Mouse (Mus musculus) spleen, adult 18-20 months (tissue): Measurements from ENCODE around the gene Il6ra.
"Not testable (repeated sequence)": the region's sequence is repeated elsewhere in the genome, so short reads cannot be mapped to it uniquely, and the experiment has no call there.

Experiments
- DNase-seq, 2 experiments: peaks; one replicate each; pipeline ENCODE4 v3.0.0; 2022; ENCODE audit warnings: mixed read lengths in 2 of 2

Gene Il6ra

GRCm38 (mm10) chr3:89874076-89874475 is 38.9 kb downstream of the Il6ra start:
- no peak for DNase-seq

DNA sequence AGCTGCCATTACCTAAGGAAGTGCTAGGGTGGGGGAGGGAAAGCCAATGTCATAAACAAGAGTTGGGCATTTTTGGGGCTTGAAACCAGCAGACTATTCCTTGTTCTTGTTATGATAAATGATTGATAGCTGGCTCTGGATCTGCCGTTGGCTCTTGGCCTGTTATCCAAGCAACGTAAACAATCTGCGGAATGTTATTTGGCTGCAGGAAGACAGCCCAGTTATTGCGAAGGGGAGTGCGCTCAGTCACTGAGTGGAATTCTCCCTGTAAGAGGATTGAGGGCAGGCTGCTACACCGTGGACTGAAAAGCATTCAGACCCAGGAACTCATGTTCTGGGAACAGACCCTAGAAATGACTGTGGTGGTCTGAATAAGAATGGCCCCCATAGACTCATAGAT is 40.3 kb downstream of the Il6ra start:
- no peak for DNase-seq

GRCm38 (mm10) chr3:89872209-89872608 is 40.8 kb downstream of the Il6ra start:
- peak in 1 of 2 experiments; percentile 49 for DNase-seq

DNA sequence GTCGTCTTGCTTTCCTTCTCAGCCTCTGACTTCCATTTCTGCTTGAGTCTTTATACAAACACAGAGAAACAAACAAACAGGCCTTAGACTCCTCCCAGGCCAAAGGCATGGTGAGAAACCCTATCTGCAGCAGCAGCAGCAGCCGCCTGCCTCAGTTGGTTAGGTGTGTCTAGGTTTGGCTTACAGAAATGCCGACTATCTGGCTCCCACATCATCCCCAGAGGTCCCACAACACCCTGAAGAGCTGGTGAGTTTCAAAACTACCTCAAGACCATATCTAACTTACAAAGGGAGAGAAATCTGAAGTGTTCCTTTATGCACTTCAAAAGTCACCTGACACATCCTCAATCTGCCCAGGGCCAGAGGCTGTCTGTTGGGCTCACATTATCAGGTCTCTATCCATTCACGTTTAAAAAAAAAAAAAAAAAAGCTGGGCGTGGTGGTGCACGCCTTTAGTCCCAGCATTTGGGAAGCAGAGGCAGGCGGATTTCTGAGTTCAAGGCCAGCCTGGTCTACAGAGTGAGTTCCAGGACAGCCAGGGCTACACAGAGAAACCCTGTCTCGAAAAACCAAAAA is 41.6 kb downstream of the Il6ra start:
- no peak for DNase-seq

- DNase-seq: no peak
Measured at GRCm38 (mm10) chr3:89870472-89871271, 42.3 kb downstream of the Il6ra start.

GRCm38 (mm10) chr3:89869556-89869955 is 43.4 kb downstream of the Il6ra start:
- DNase-seq: peak; percentile 35 to 46

- DNase-seq: no peak
Measured at GRCm38 (mm10) chr3:89868956-89869355, 44.0 kb downstream of the Il6ra start.

- DNase-seq: no peak
Measured at GRCm38 (mm10) chr3:89868357-89868756, 44.6 kb downstream of the Il6ra start.

DNA sequence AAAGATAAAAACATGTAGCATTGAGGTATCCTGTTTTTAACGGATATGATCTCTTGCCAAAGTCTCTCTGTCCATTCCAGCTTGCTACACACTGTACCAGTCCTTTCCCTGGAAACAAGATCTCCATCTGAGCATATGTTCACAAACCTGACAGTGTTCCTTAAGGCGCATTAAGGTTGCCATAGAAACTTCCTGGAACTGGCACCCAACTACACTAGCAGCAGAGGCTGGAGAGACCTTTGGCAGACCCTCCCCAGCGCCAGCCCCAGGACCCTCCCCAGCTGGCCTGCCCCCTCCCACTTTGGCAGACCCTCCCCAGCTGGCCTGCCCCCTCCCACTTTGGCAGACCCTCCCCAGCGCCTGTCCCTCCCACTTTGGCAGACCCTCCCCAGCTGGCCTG is 45.3 kb downstream of the Il6ra start:
- DNase-seq: no peak

- DNase-seq: no peak
Measured at GRCm38 (mm10) chr3:89865764-89866163, 47.2 kb downstream of the Il6ra start.

DNA sequence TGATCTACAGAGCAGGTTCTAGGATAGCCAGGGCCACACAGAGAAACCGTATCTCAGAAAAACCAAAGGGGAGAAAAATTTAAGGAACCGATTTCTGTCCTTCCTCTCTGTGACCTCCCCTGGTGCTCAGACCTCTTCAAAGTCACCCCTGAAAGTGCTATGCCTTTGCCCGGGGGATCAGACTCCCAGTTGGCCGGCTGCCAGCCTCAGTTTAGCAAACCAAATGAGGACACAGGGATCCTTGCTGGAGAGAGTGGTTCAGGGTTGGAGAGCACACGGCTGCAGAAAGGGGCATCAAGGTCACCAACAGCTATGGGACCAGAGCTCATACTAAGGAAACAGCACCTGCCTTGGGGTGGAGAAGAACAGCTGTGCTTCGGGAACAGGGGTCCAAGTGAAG is 48.0 kb downstream of the Il6ra start:
- no peak for DNase-seq

GRCm38 (mm10) chr3:89863716-89864509 is 49.1 kb downstream of the Il6ra start:
- DNase-seq: no peak

- DNase-seq: not testable (repeated sequence)
Measured at GRCm38 (mm10) chr3:89863276-89863675, 49.7 kb downstream of the Il6ra start.

GRCm38 (mm10) chr3:89862182-89862761 is 50.7 kb downstream of the Il6ra start:
- no peak for DNase-seq

DNA sequence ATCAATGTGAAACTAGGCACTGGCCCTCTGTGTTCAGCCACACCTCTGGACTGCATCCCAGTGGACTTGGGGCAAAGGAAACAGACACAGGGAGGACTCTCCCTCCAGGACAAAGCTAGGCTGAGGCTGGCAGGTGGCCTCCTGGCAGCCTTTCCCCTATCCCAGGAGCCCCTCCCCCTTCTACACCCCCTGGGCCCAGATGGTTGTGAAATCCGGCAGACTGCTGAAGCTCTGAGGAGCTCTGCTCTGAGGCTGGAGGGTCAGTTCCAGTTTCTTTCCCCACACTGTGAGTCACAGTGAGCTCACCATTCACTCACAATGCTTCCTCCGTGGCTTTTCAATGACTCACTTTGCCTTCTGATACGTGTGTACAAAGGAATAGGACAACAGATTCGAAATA is 51.9 kb downstream of the Il6ra start:
- no peak for DNase-seq

GRCm38 (mm10) chr3:89860343-89860742 is 52.7 kb downstream of the Il6ra start:
- no peak for DNase-seq

GRCm38 (mm10) chr3:89859936-89860335 is 53.1 kb downstream of the Il6ra start:
- DNase-seq: no peak

- no peak for DNase-seq
Measured at GRCm38 (mm10) chr3:89858888-89859287, 54.1 kb downstream of the Il6ra start.

DNA sequence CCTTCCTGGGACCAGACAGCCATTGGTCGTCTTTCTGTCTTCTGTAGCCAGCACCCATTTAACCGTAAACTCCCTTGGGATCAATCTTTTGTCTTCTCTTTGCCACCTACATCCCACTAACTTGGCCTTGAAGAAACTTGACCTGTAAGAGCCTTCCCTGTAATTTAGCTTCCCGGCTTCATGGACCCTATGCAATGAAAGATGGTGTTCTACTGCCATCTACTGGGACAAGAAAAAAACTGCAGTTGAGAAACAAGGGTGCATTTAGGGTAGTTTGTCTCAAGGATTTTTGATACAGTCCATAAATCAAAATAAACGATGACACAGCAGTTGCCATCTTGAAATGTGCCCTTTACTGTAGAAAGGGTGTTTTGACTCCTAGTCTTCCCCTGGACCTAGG is 54.9 kb downstream of the Il6ra start:
- no peak for DNase-seq

GRCm38 (mm10) chr3:89857353-89857752 is 55.6 kb downstream of the Il6ra start:
- DNase-seq: no peak

DNA sequence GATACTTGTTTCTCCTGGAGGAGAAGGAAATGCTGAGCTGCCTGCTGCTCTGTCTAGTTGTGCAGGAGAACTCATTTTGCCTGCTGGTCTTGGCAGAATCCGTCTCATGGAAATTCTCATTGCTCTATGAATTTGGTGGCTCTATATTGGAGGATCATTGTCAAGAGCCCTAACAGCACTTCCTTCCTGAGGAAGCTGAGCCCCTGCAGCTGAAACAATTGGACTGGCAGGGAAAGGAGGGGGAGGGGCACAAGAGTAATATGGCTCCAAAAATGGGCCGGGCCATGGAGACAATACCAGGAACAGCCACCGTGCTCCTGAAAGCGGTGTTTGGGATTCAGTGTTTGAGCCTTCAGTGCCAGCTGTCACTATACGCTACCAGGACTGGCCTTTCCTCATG is 59.2 kb downstream of the Il6ra start:
- no peak for DNase-seq

DNA sequence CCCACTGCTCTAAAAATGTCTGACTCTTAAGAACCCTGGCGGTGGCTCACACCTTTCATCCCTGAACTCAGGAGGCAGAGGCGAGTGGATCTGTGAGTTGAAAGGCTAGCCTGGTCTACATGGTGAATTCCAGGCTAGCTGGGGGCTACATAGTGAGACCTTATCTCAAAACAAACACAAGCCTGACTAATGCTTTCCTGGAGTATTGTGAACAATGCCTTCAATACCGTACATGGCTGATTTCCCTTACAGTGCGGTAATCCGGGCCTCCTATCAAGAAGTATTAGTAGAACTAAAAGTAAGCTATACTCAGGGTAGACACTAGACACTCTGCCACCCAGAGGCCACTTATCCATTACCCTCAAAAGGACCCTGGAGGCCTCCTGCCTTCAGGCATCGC is 64.9 kb downstream of the Il6ra start:
- no peak for DNase-seq

GRCm38 (mm10) chr3:89847596-89847995 is 65.4 kb downstream of the Il6ra start:
- no peak for DNase-seq
